Mouse (Mus musculus) liver, embryonic 11.5 days (tissue): Measurements from ENCODE around the gene Gm17334. TPM values are rescaled to one million over a fixed set of nuclear protein-coding genes. Genes with fewer than 3 reads are reported as not detected.

ENCODE experiments used
- ATAC-seq: fragments of 200-750 bp; cut with Nextera tagmentation; replicated peaks from 2 replicates; pipeline ENCODE4 v1.8.0; 2017; ENCODE audit warnings: moderate number of reproducible peaks, mild to moderate bottlenecking, moderate TSS enrichment, moderate library complexity; ENCODE audit not compliant: low FRiP score
- DNase-seq: peaks from one replicate; pipeline ENCODE4 v3.0.0-alpha.2; 2017; ENCODE audit warnings: low spot score
- H3K27ac ChIP-seq: fragments of 300-500 bp; sonication (generic); 2 replicates; pipeline ENCODE4 v1.5.1; 2014; ENCODE audit warnings: mild to moderate bottlenecking, low read depth, low read length, control low read depth
- H3K27me3 ChIP-seq: fragments of 300-500 bp; sonication (generic); replicated peaks from 2 replicates; pipeline ENCODE4 v1.6.1; 2014; ENCODE audit warnings: low read length, mixed read lengths; ENCODE audit not compliant: control insufficient read depth, insufficient read depth
- H3K36me3 ChIP-seq: fragments of 300-500 bp; sonication (generic); 2 replicates; pipeline ENCODE4 v1.6.1; 2014; ENCODE audit warnings: mild to moderate bottlenecking, low read length, moderate library complexity, mixed read lengths; ENCODE audit not compliant: control insufficient read depth, insufficient read depth
- H3K4me1 ChIP-seq: fragments of 300-500 bp; sonication (generic); replicated peaks from 2 replicates; pipeline ENCODE4 v1.6.1; 2014; ENCODE audit warnings: low read length, mixed read lengths; ENCODE audit not compliant: control insufficient read depth, insufficient read depth
- H3K4me2 ChIP-seq: fragments of 300-500 bp; sonication (generic); 2 replicates; pipeline ENCODE4 v1.6.1; 2014; ENCODE audit warnings: mild to moderate bottlenecking, control low read depth, moderate library complexity
- H3K4me3 ChIP-seq: fragments of 300-500 bp; sonication (generic); 2 replicates; pipeline ENCODE4 v1.5.1; 2014; ENCODE audit warnings: low read depth, low read length, control low read depth
- H3K9ac ChIP-seq: fragments of 300-500 bp; sonication (generic); 2 replicates; pipeline ENCODE4 v1.6.1; 2014; ENCODE audit warnings: low read depth, low read length, control low read depth
- H3K9me3 ChIP-seq: fragments of 300-500 bp; sonication (generic); 2 replicates; pipeline ENCODE4 v1.6.1; 2016; ENCODE audit warnings: low read length, inconsistent platforms, mixed read lengths; ENCODE audit not compliant: control insufficient read depth
- WGBS: fragments of 180-500 bp; shearing (Covaris S2); extraction: QIAGEN DNeasy Blood & Tissue Kit; methylation state at CpG from one replicate; pipeline ENCODE4 v1.1.7; 2014; 5-methylcytosine and 5-hydroxymethylcytosine counted together
- polyA plus RNA-seq: library from polyadenylated mRNA; unstranded; fragments of >200 nt; fragmentation: Nextera tagmentation; extraction: Ambion mirVana; gene quantifications from 2 replicates; pipeline ENCODE4 v1.2.1, GENCODE M21; 2014

Gene Gm17334
- not detected in 2 replicates for polyA plus RNA-seq

- WGBS: 81% methylated on average over 5 of the region's 5 CpGs
- H3K27me3 ChIP-seq: peaks cover 17% of the 10 kb centered on the region
- no peak within 1 kb of the TSS for H3K4me3 ChIP-seq
- H3K9me3 ChIP-seq: no peaks in the 10 kb centered on the region
- H3K36me3 ChIP-seq: peaks cover 2% of the 10 kb centered on the region; the same call in 1 of the 2 replicates
- H3K4me2 ChIP-seq: 0 out of 2 replicates have a peak within 1 kb of the TSS, but pooled peaks have one; percentile 25
- ATAC-seq (no peak), DNase-seq (no peak)
- no peak within 1 kb of the TSS for H3K27ac ChIP-seq
- H3K9ac ChIP-seq: no peak within 1 kb of the TSS
- H3K4me1 ChIP-seq: peaks cover 13% of the 10 kb centered on the region
Observed at GRCm38 (mm10) chr11:53773087-53773486, at the start of gene Gm17334. Gene Gm17334, minus strand, starts transcription at chr11:53773187.

GRCm38 (mm10) chr11:53821945-53822338 lies 49.0 kb upstream of the Gm17334 start:
- H3K27ac ChIP-seq: no peak overlapping the region
- ATAC-seq (no peak), DNase-seq (no peak)
- WGBS: 90% methylated on average over 3 of the region's 3 CpGs
- H3K9ac ChIP-seq: no peak overlapping the region
- no peaks in the 10 kb centered on the region for H3K9me3 ChIP-seq
- H3K36me3 ChIP-seq: no peaks in the 10 kb centered on the region
- no peaks in the 10 kb centered on the region for H3K4me1 ChIP-seq
- H3K4me3 ChIP-seq: no peak overlapping the region
- H3K4me2 ChIP-seq: no peak overlapping the region
- H3K27me3 ChIP-seq: no peaks in the 10 kb centered on the region

DNA sequence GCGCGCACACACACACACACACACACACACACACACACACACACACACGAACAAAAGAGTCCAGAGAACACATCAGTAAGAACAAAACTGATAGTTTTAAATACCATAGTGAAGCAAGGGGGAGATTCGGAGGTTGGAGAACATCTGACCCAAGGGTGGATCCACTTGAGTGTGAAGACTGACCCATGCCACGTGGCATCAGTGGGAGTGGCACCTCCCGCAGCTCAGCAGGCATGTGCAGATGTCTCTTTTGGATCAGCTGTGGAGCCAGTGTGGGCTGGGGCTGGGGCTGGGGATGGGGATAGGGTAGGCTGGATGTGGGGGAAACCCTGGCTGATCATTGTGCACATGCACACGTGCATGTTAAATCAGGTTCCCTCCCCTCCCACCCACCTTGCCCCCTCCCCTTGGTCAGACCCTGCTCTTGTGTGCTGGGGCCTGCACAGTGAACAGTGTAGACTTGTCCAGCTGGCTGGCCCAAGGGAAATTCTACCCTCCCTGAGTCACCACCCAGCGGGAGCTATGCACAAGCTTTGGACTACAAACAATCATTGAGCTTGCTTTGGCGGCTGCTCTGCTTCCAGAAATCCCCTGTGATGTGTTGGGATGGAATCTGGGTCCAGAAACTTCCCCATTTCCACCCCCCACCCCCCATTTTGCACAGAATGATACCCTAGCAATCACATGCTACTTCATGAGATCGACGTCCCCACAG lies 48.4 kb upstream of the Gm17334 start:
- H3K9me3 ChIP-seq: no peaks in the 10 kb centered on the region
- no peak overlapping the region for H3K4me3 ChIP-seq
- no peak overlapping the region for H3K4me2 ChIP-seq
- H3K4me1 ChIP-seq: no peaks in the 10 kb centered on the region
- H3K9ac ChIP-seq: no peak overlapping the region
- DNase-seq: no peak
- ATAC-seq: no peak
- no peaks in the 10 kb centered on the region for H3K27me3 ChIP-seq
- no peaks in the 10 kb centered on the region for H3K36me3 ChIP-seq
- H3K27ac ChIP-seq: no peak overlapping the region
- 82% methylated on average over 11 of the region's 11 CpGs for WGBS

GRCm38 (mm10) chr11:53820516-53821170 lies 47.7 kb upstream of the Gm17334 start:
- Histone ChIP-seq H3K27ac (no peak overlapping the region), H3K4me3 (no peak overlapping the region), H3K4me2 (no peak overlapping the region), H3K4me1 (no peaks in the 10 kb centered on the region), H3K9me3 (no peaks in the 10 kb centered on the region), H3K27me3 (no peaks in the 10 kb centered on the region), H3K9ac (no peak overlapping the region), H3K36me3 (no peaks in the 10 kb centered on the region)
- WGBS: 66% methylated on average over 13 of the region's 13 CpGs
- DNase-seq (no peak), ATAC-seq (no peak)

- no peak overlapping the region for H3K27ac ChIP-seq
- H3K4me2 ChIP-seq: no peak overlapping the region
- H3K4me1 ChIP-seq: no peaks in the 10 kb centered on the region
- no peaks in the 10 kb centered on the region for H3K36me3 ChIP-seq
- H3K4me3 ChIP-seq: no peak overlapping the region
- H3K27me3 ChIP-seq: no peaks in the 10 kb centered on the region
- H3K9ac ChIP-seq: no peak overlapping the region
- DNase-seq (no peak), ATAC-seq (no peak)
- 89% methylated on average over 6 of the region's 6 CpGs for WGBS
- no peaks in the 10 kb centered on the region for H3K9me3 ChIP-seq
Observed at GRCm38 (mm10) chr11:53819511-53819910, 46.5 kb upstream of the Gm17334 start.

- Histone ChIP-seq H3K4me2 (no peak overlapping the region), H3K27me3 (no peaks in the 10 kb centered on the region), H3K4me1 (no peaks in the 10 kb centered on the region), H3K9ac (no peak overlapping the region), H3K9me3 (no peaks in the 10 kb centered on the region), H3K4me3 (no peak overlapping the region), H3K27ac (no peak overlapping the region), H3K36me3 (no peaks in the 10 kb centered on the region)
- ATAC-seq (no peak), DNase-seq (no peak)
- 64% methylated on average over 6 of the region's 6 CpGs for WGBS
Observed at GRCm38 (mm10) chr11:53818794-53819193, 45.8 kb upstream of the Gm17334 start.

DNA sequence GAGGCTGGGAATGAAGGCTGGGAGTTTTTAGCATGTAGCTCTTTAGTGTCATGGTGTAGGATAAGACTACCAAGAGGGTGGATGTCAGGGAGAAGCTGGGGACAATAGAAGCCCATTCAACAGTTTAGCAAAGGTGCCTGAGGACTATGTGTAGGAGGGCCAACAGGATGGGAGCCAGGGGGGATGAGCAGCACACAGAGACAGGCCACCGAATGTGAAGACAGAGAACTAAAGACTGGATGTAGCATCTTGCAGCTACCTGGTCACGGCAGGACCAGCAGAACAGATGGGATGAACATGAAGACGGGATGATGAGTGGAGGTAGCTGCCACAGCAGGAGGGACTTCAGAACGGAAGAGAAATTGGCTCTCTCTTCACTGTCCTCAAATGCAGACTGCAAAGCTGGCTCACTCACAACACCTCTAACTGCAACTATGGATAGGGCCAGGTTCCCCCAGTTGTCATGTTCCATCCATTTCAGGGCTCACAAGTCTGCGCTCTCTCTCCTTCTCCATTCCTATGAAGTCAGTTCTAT lies 43.9 kb upstream of the Gm17334 start:
- no peak for ATAC-seq

GRCm38 (mm10) chr11:53814810-53815209 lies 41.8 kb upstream of the Gm17334 start:
- ATAC-seq: no peak
- H3K36me3 ChIP-seq: no peaks in the 10 kb centered on the region
- H3K4me3 ChIP-seq: no peak overlapping the region
- no peak for DNase-seq
- H3K4me1 ChIP-seq: no peaks in the 10 kb centered on the region
- no peak overlapping the region for H3K4me2 ChIP-seq
- WGBS: 61% methylated on average over 3 of the region's 3 CpGs
- no peak overlapping the region for H3K9ac ChIP-seq
- no peaks in the 10 kb centered on the region for H3K9me3 ChIP-seq
- no peak overlapping the region for H3K27ac ChIP-seq
- no peaks in the 10 kb centered on the region for H3K27me3 ChIP-seq

More for the DNA sequence above, 43.9 kb upstream of the Gm17334 start:
- no peak overlapping the region for H3K4me2 ChIP-seq
- H3K36me3 ChIP-seq: no peaks in the 10 kb centered on the region
- WGBS: 76% methylated on average over 5 of the region's 5 CpGs
- H3K27me3 ChIP-seq: no peaks in the 10 kb centered on the region
- H3K4me1 ChIP-seq: no peaks in the 10 kb centered on the region
- H3K4me3 ChIP-seq: no peak overlapping the region
- no peak for DNase-seq
- H3K27ac ChIP-seq: no peak overlapping the region
- no peaks in the 10 kb centered on the region for H3K9me3 ChIP-seq
- H3K9ac ChIP-seq: no peak overlapping the region
